Mouse (Mus musculus): ENCODE measurements around the gene Vkorc1. TPM values are rescaled to one million over a fixed set of nuclear protein-coding genes. Genes with fewer than 3 reads are reported as not detected.
"Not testable (repeated sequence)": the region's sequence is repeated elsewhere in the genome, so short reads cannot be mapped to it uniquely, and the experiment has no call there.

The Vkorc1 gene
- polyA plus RNA-seq (2016; fragmentation: Nextera tagmentation; extraction: Ambion mirVana): 55.2 and 57.5 TPM in 2 replicates

GRCm38 (mm10) chr7:127895442-127895841, at the start of gene Vkorc1, which contains the start of gene Gm21974:
Gene Vkorc1, minus strand, starts transcription at chr7:127895617.
Gene Gm21974, minus strand, starts transcription at chr7:127895454.
- peak; percentile 96 for ATAC-seq (ENCODE audit: low FRiP score, low read depth)
- under 1% methylated on average over 26 of the region's 26 CpGs for WGBS

GRCm38 (mm10) chr7:127944614-127945013, 49.2 kb upstream of the Vkorc1 start:
- H3K27me3 ChIP-seq (replicated peaks): peaks cover 25% of the 10 kb centered on the region
- WGBS: 14% methylated on average over 23 of the region's 23 CpGs
- H3K27ac ChIP-seq: no peak overlapping the region
- H3K36me3 ChIP-seq: no peaks in the 10 kb centered on the region
- H3K9ac ChIP-seq: no peak overlapping the region
- H3K4me2 ChIP-seq (replicated peaks): peak overlapping the region; percentile 24; the same call in 1 of the 2 replicates
- no peaks in the 10 kb centered on the region for H3K4me1 ChIP-seq
- H3K9me3 ChIP-seq: no peaks in the 10 kb centered on the region
- H3K4me3 ChIP-seq: no peak overlapping the region
- no peak for ATAC-seq (ENCODE audit: low FRiP score, low read depth)

More at GRCm38 (mm10) chr7:127895442-127895841, at the start of gene Vkorc1, which contains the start of gene Gm21974:
- no peaks in the 10 kb centered on the region for H3K9me3 ChIP-seq
- peak within 1 kb of the TSS; percentile 16; the same call in 1 of the 2 replicates for H3K27ac ChIP-seq
- peak within 1 kb of the TSS; percentile 61 for H3K9ac ChIP-seq
- peaks cover 20% of the 10 kb centered on the region; the same call in 1 of the 2 replicates for H3K36me3 ChIP-seq
- no peaks in the 10 kb centered on the region for H3K27me3 ChIP-seq (replicated peaks)
- peaks cover 12% of the 10 kb centered on the region for H3K4me1 ChIP-seq
- H3K4me3 ChIP-seq: peak within 1 kb of the TSS; percentile 56
- H3K4me2 ChIP-seq (replicated peaks): peak within 1 kb of the TSS; percentile 72

GRCm38 (mm10) chr7:127942097-127942496, 46.7 kb upstream of the Vkorc1 start:
- H3K4me2 ChIP-seq (replicated peaks); H3K27ac ChIP-seq; ATAC-seq (ENCODE audit: low FRiP score, low read depth); H3K9ac ChIP-seq; H3K36me3 ChIP-seq; H3K4me3 ChIP-seq; H3K9me3 ChIP-seq; H3K4me1 ChIP-seq: not testable (repeated sequence)
- WGBS: 59% methylated on average over 2 of the region's 2 CpGs
- H3K27me3 ChIP-seq (replicated peaks): peaks cover 25% of the 10 kb centered on the region

GRCm38 (mm10) chr7:127936216-127936884, 40.9 kb upstream of the Vkorc1 start:
- no peak overlapping the region for H3K27ac ChIP-seq
- H3K4me2 ChIP-seq (replicated peaks): peak overlapping the region; percentile 93
- peak overlapping the region; percentile 67 for H3K4me3 ChIP-seq
- no peaks in the 10 kb centered on the region for H3K36me3 ChIP-seq
- WGBS: 60% methylated on average over 18 of the region's 18 CpGs
- peak overlapping the region; percentile 76 for H3K9ac ChIP-seq
- H3K27me3 ChIP-seq (replicated peaks): 0 out of 2 replicates have a peak, but pooled peaks cover 3% of the 10 kb centered on the region
- ATAC-seq (ENCODE audit: low FRiP score, low read depth): no peak
- H3K4me1 ChIP-seq: peaks cover 17% of the 10 kb centered on the region
- H3K9me3 ChIP-seq: no peaks in the 10 kb centered on the region

GRCm38 (mm10) chr7:127935748-127936159, 40.3 kb upstream of the Vkorc1 start:
- ATAC-seq (ENCODE audit: low FRiP score, low read depth): peak; percentile 51; the same call in 1 of the 2 replicates

GRCm38 (mm10) chr7:127935028-127935722, 39.8 kb upstream of the Vkorc1 start:
- no peaks in the 10 kb centered on the region for H3K36me3 ChIP-seq
- peaks cover 8% of the 10 kb centered on the region; the same call in 1 of the 2 replicates for H3K27me3 ChIP-seq (replicated peaks)
- peak overlapping the region; percentile 67 for H3K4me3 ChIP-seq
- H3K4me1 ChIP-seq: peaks cover 17% of the 10 kb centered on the region
- ATAC-seq (ENCODE audit: low FRiP score, low read depth): peak; percentile 95
- peak overlapping the region; percentile 93 for H3K4me2 ChIP-seq (replicated peaks)
- peak overlapping the region; percentile 76 for H3K9ac ChIP-seq
- WGBS: 6% methylated on average over 32 of the region's 32 CpGs
- peak overlapping the region; percentile 60; the same call in 1 of the 2 replicates for H3K27ac ChIP-seq
- H3K9me3 ChIP-seq: no peaks in the 10 kb centered on the region

More at GRCm38 (mm10) chr7:127935748-127936159, 40.3 kb upstream of the Vkorc1 start:
- H3K4me2 ChIP-seq (replicated peaks): peak overlapping the region; percentile 93
- no peaks in the 10 kb centered on the region for H3K9me3 ChIP-seq
- under 1% methylated on average over 38 of the region's 38 CpGs for WGBS
- peak overlapping the region; percentile 67 for H3K4me3 ChIP-seq
- 0 out of 2 replicates have a peak, but pooled peaks cover 5% of the 10 kb centered on the region for H3K27me3 ChIP-seq (replicated peaks)
- H3K27ac ChIP-seq: peak overlapping the region; percentile 60; the same call in 1 of the 2 replicates
- H3K4me1 ChIP-seq: peaks cover 17% of the 10 kb centered on the region
- H3K36me3 ChIP-seq: no peaks in the 10 kb centered on the region
- peak overlapping the region; percentile 76 for H3K9ac ChIP-seq

GRCm38 (mm10) chr7:127934075-127934474, 38.7 kb upstream of the Vkorc1 start:
- Histone ChIP-seq H3K4me2 (replicated peaks) (no peak overlapping the region), H3K9ac (0 out of 2 replicates have a peak overlapping the region, but pooled peaks have one; percentile 33), H3K4me1 (peaks cover 17% of the 10 kb centered on the region), H3K4me3 (no peak overlapping the region), H3K27me3 (replicated peaks) (peaks cover 19% of the 10 kb centered on the region), H3K36me3 (no peaks in the 10 kb centered on the region), H3K9me3 (no peaks in the 10 kb centered on the region), H3K27ac (no peak overlapping the region)
- ATAC-seq (ENCODE audit: low FRiP score, low read depth): no peak
- WGBS: 87% methylated on average over 5 of the region's 5 CpGs

- peaks cover 17% of the 10 kb centered on the region for H3K4me1 ChIP-seq
- WGBS: 21% methylated on average over 13 of the region's 13 CpGs
- H3K9ac ChIP-seq: no peak overlapping the region
- H3K9me3 ChIP-seq: no peaks in the 10 kb centered on the region
- no peak overlapping the region for H3K27ac ChIP-seq
- H3K4me2 ChIP-seq (replicated peaks): no peak overlapping the region
- ATAC-seq (ENCODE audit: low FRiP score, low read depth): no peak
- no peaks in the 10 kb centered on the region for H3K36me3 ChIP-seq
- H3K4me3 ChIP-seq: no peak overlapping the region
- H3K27me3 ChIP-seq (replicated peaks): peaks cover 33% of the 10 kb centered on the region
These were observed 37.0 kb upstream of the Vkorc1 start for GRCm38 (mm10) chr7:127932273-127933031.

GRCm38 (mm10) chr7:127931351-127932135, 36.1 kb upstream of the Vkorc1 start:
- WGBS: 55% methylated on average over 13 of the region's 13 CpGs
- H3K4me1 ChIP-seq: peaks cover 16% of the 10 kb centered on the region
- H3K4me2 ChIP-seq (replicated peaks): no peak overlapping the region
- H3K27me3 ChIP-seq (replicated peaks): peaks cover 33% of the 10 kb centered on the region
- H3K36me3 ChIP-seq: peaks cover 8% of the 10 kb centered on the region; the same call in 1 of the 2 replicates
- no peak overlapping the region for H3K4me3 ChIP-seq
- no peak overlapping the region for H3K9ac ChIP-seq
- ATAC-seq (ENCODE audit: low FRiP score, low read depth): no peak
- no peak overlapping the region for H3K27ac ChIP-seq
- no peaks in the 10 kb centered on the region for H3K9me3 ChIP-seq

GRCm38 (mm10) chr7:127930636-127931035, 35.2 kb upstream of the Vkorc1 start:
- no peak for ATAC-seq (ENCODE audit: low FRiP score, low read depth)
- no peak overlapping the region for H3K4me3 ChIP-seq
- no peaks in the 10 kb centered on the region for H3K9me3 ChIP-seq
- no peak overlapping the region for H3K9ac ChIP-seq
- peaks cover 13% of the 10 kb centered on the region for H3K36me3 ChIP-seq
- no peak overlapping the region for H3K4me2 ChIP-seq (replicated peaks)
- no peak overlapping the region for H3K27ac ChIP-seq
- H3K27me3 ChIP-seq (replicated peaks): peaks cover 33% of the 10 kb centered on the region
- WGBS: 78% methylated on average over 5 of the region's 5 CpGs
- peaks cover 8% of the 10 kb centered on the region; the same call in 1 of the 2 replicates for H3K4me1 ChIP-seq

GRCm38 (mm10) chr7:127929923-127930322, 34.5 kb upstream of the Vkorc1 start, which contains the start of gene Prss8:
Gene Prss8, minus strand, starts transcription at chr7:127930104.
- Histone ChIP-seq H3K9ac (no peak within 1 kb of the TSS), H3K9me3 (no peaks in the 10 kb centered on the region), H3K4me2 (replicated peaks) (peak within 1 kb of the TSS; percentile 36), H3K4me1 (peaks cover 7% of the 10 kb centered on the region; the same call in 1 of the 2 replicates), H3K4me3 (no peak within 1 kb of the TSS), H3K36me3 (peaks cover 20% of the 10 kb centered on the region), H3K27ac (no peak within 1 kb of the TSS), H3K27me3 (replicated peaks) (peaks cover 33% of the 10 kb centered on the region)
- no peak for ATAC-seq (ENCODE audit: low FRiP score, low read depth)
- WGBS: 8% methylated on average over 6 of the region's 6 CpGs
